Mouse (Mus musculus) liver, adult 2 months (tissue): ENCODE measurements at regions not wholly inside any gene's neighbourhood (a gene's known extent, or its start where the extent isn't known, plus 50 kb on each side); places are given as distances from the start of the nearest gene placed in this dataset.

Source experiments
- CTCF ChIP-seq: fragments of 200-500 bp; IDR thresholded peaks from 2 replicates; pipeline ENCODE4 v1.5.1; 2011; ENCODE audit warnings: low read depth, low read length, control low read depth
- POLR2A ChIP-seq: fragments of 200-500 bp; IDR thresholded peaks from 2 replicates; pipeline ENCODE4 v1.6.1; 2011; ENCODE audit warnings: low read length, control low read depth; ENCODE audit not compliant: insufficient read depth; ENCODE audit errors: extremely low read depth

- TF ChIP-seq CTCF: no peak
- TF ChIP-seq POLR2A: no peak
These were observed 72.1 kb downstream of the Chst1 start for GRCm38 (mm10) chr2:92671586-92671985.
